Mouse (Mus musculus): ENCODE results near the gene Drc1.

Gene Drc1

GRCm38 (mm10) chr5:30281291-30281732, at the start of gene Drc1:
Drc1 (plus strand) TSS chr5:30281388.
- DNase-seq = peak; percentile 71

- DNase-seq = no peak
Measured at GRCm38 (mm10) chr5:30231891-30232270, 49.3 kb upstream of the Drc1 start.

GRCm38 (mm10) chr5:30232271-30232971, 48.8 kb upstream of the Drc1 start, which contains the start of gene Selenoi:
Selenoi (plus strand) TSS chr5:30232581.
- peak; percentile 97 for DNase-seq

- DNase-seq = peak; percentile 21
Measured at GRCm38 (mm10) chr5:30233042-30233441, 48.1 kb upstream of the Drc1 start.

- no peak for DNase-seq
Measured at GRCm38 (mm10) chr5:30233979-30234378, 47.2 kb upstream of the Drc1 start.

- DNase-seq = no peak
Measured at GRCm38 (mm10) chr5:30235641-30236126, 45.5 kb upstream of the Drc1 start.

- DNase-seq = no peak
Measured at GRCm38 (mm10) chr5:30238533-30238932, 42.7 kb upstream of the Drc1 start.

- no peak for DNase-seq
Measured at GRCm38 (mm10) chr5:30240552-30240951, 40.6 kb upstream of the Drc1 start.

GRCm38 (mm10) chr5:30242410-30242809, 38.8 kb upstream of the Drc1 start:
- no peak for DNase-seq

- no peak for DNase-seq
Measured at GRCm38 (mm10) chr5:30243741-30244140, 37.4 kb upstream of the Drc1 start.

GRCm38 (mm10) chr5:30245861-30246416, 35.2 kb upstream of the Drc1 start:
- DNase-seq = no peak

- no peak for DNase-seq
Measured at GRCm38 (mm10) chr5:30247666-30248065, 33.5 kb upstream of the Drc1 start.

- no peak for DNase-seq
Measured at GRCm38 (mm10) chr5:30255567-30256354, 25.4 kb upstream of the Drc1 start.

GRCm38 (mm10) chr5:30258776-30259175, 22.4 kb upstream of the Drc1 start:
- no peak for DNase-seq

- peak; percentile 49 for DNase-seq
Measured at GRCm38 (mm10) chr5:30270571-30271190, 10.5 kb upstream of the Drc1 start.

- DNase-seq = no peak
Measured at GRCm38 (mm10) chr5:30271599-30272281, 9.4 kb upstream of the Drc1 start.

GRCm38 (mm10) chr5:30276361-30276760, 4.8 kb upstream of the Drc1 start:
- DNase-seq = no peak

GRCm38 (mm10) chr5:30278952-30279351, 2.2 kb upstream of the Drc1 start:
- no peak for DNase-seq

GRCm38 (mm10) chr5:30279446-30279845, 1.7 kb upstream of the Drc1 start:
- DNase-seq = no peak

GRCm38 (mm10) chr5:30280864-30281263, 324 bp upstream of the Drc1 start:
- DNase-seq = no peak

GRCm38 (mm10) chr5:30285944-30286799, 5.0 kb downstream of the Drc1 start:
- no peak for DNase-seq

Measured in right cerebral cortex, postnatal 14 days (tissue).